ENCODE assay signal across 17 mouse cellular contexts in genomic region chr6:67057991-67058696, GRCm38 (mm10). TPM values are rescaled to one million over a fixed set of nuclear protein-coding genes. Genes with fewer than 3 reads are reported as not detected.
A peak's percentile ranks its signal among the peaks of the same experiment; 100 is the strongest.
DNase-seq lines count a peak whose midpoint lies in the region; ATAC-seq and TF ChIP-seq lines count a peak whose summit lies in the region.
"Had no signal": no experiment of that assay in that cellular context is flagged by ENCODE, and none has a peak within 500 bp of the region (broad histone marks: within the 10 kb centered on the region; RNA-seq: fewer than 3 reads in every experiment).

No protein-coding gene starts in this region.

- H3K4me3 ChIP-seq in midbrain, embryonic 11.5 days (ENCODE audit: low read depth, low read length), result no peak overlapping the region
- H3K4me3 ChIP-seq in midbrain, embryonic 14.5 days (replicated peaks; ENCODE audit: low read depth, low read length), result no peak overlapping the region
- no peak overlapping the region for H3K4me3 ChIP-seq in lung, adult 2 months (replicated peaks; ENCODE audit: extremely low read depth, low read depth, low read length)
- H3K4me3 ChIP-seq: hindbrain, embryonic 15.5 days had no signal

- no peaks in the 10 kb centered on the region for H3K4me1 ChIP-seq in midbrain, embryonic 11.5 days (ENCODE audit: control insufficient read depth, insufficient read depth, low read length)
- no peaks in the 10 kb centered on the region for H3K4me1 ChIP-seq in midbrain, embryonic 14.5 days (ENCODE audit: control insufficient read depth, insufficient read depth, low read length)
- H3K4me1 ChIP-seq in lung, adult 2 months (ENCODE audit: control insufficient read depth, insufficient read depth, low read length), result peaks cover 13% of the 10 kb centered on the region
- H3K4me1 ChIP-seq: hindbrain, embryonic 15.5 days had no signal

- no peaks in the 10 kb centered on the region for H3K36me3 ChIP-seq in midbrain, embryonic 11.5 days (ENCODE audit: control insufficient read depth, insufficient read depth, low read length)
- no peaks in the 10 kb centered on the region for H3K36me3 ChIP-seq in midbrain, embryonic 14.5 days (ENCODE audit: control insufficient read depth, insufficient read depth, low read length)
- H3K36me3 ChIP-seq: hindbrain, embryonic 15.5 days had no signal

- ATAC-seq in midbrain, embryonic 11.5 days (ENCODE audit: low FRiP score), result no peak
- no peak for ATAC-seq in midbrain, embryonic 14.5 days (ENCODE audit: low FRiP score, low TSS enrichment)
- ATAC-seq in megakaryocyte progenitor cell, adult 5-6 weeks (replicated peaks; ENCODE audit: poor library complexity), result peak; percentile 70
- ATAC-seq: forebrain, postnatal 0 days had no signal

- TF ChIP-seq CTCF in lung, adult 2 months (IDR thresholded peaks at IDR 0.05; ENCODE audit: insufficient read depth, low read length), result no peak

- no peak overlapping the region for H3K4me2 ChIP-seq in midbrain, embryonic 11.5 days
- H3K4me2 ChIP-seq in midbrain, embryonic 14.5 days (ENCODE audit: low read length), result no peak overlapping the region
- H3K4me2 ChIP-seq: hindbrain, embryonic 15.5 days had no signal

- TF ChIP-seq POLR2A in lung, adult 2 months (IDR thresholded peaks at IDR 0.05; ENCODE audit: borderline replicate concordance, extremely low read depth, low read depth, low read length), result no peak

- no peaks in the 10 kb centered on the region for H3K27me3 ChIP-seq in midbrain, embryonic 11.5 days (ENCODE audit: control insufficient read depth, insufficient read depth, low read length)
- H3K27me3 ChIP-seq in midbrain, embryonic 14.5 days (ENCODE audit: control insufficient read depth, insufficient read depth, low read length), result no peaks in the 10 kb centered on the region
- H3K27me3 ChIP-seq: hindbrain, embryonic 15.5 days had no signal

- H3K9ac ChIP-seq in midbrain, embryonic 11.5 days (ENCODE audit: low read length), result no peak overlapping the region
- H3K9ac ChIP-seq in midbrain, embryonic 14.5 days (replicated peaks; ENCODE audit: low read length), result no peak overlapping the region
- H3K9ac ChIP-seq: forebrain, postnatal 0 days; hindbrain, embryonic 15.5 days had no signal

- H3K27ac ChIP-seq in midbrain, embryonic 11.5 days (ENCODE audit: low read depth, low read length), result no peak overlapping the region
- no peak overlapping the region for H3K27ac ChIP-seq in midbrain, embryonic 14.5 days (replicated peaks; ENCODE audit: low read depth, low read length)
- H3K27ac ChIP-seq: hindbrain, embryonic 15.5 days had no signal

- WGBS in midbrain, embryonic 11.5 days, result 93% methylated on average over 7 of the region's 7 CpGs
- WGBS in midbrain, embryonic 14.5 days, result 95% methylated on average over 7 of the region's 7 CpGs
- WGBS in lung, adult 2 months, result 90% methylated on average over 7 of the region's 7 CpGs

- intact Hi-C loops in heart, postnatal 25 days (cut with DNase I), result no loop called here

- no peaks in the 10 kb centered on the region for H3K9me3 ChIP-seq in midbrain, embryonic 11.5 days (ENCODE audit: control insufficient read depth, low read length)
- no peaks in the 10 kb centered on the region for H3K9me3 ChIP-seq in midbrain, embryonic 14.5 days (ENCODE audit: control insufficient read depth, low read length)
- H3K9me3 ChIP-seq: hindbrain, embryonic 15.5 days had no signal

- peak; percentile 26 for DNase-seq in midbrain, embryonic 11.5 days (ENCODE audit: low spot score, missing footprints)
- DNase-seq in midbrain, embryonic 14.5 days, result no peak
- DNase-seq in c-Kit-negative CD71-positive TER-119-positive erythroid progenitor cells, embryonic 14.5 days (ENCODE audit: low read depth, low spot score), result peak; percentile 63
- peak; percentile 76 for DNase-seq in liver
- DNase-seq in lung, adult 2 months, result no peak
- DNase-seq in heart, postnatal 25 days (ENCODE audit: low spot score), result no peak
- no peak for DNase-seq in left cerebral cortex, adult 9 months (ENCODE audit: low spot score in 2 of 2)
- DNase-seq: B cell, adult 2 months; cerebellum, adult 11 months; cerebellum, postnatal 14 days; heart, postnatal 10 days; kidney, adult 2 months; kidney, postnatal 25 days; thymus, postnatal 25 days had no signal

RNA-seq across cellular contexts. Expression of gene Gadd45a, which starts 20.9 kb away (rescaled TPM):
- 13.2 and 16.5 TPM in 2 replicates for polyA plus RNA-seq in midbrain, embryonic 11.5 days (2014; fragmentation: Nextera tagmentation; extraction: Ambion mirVana)
- polyA plus RNA-seq in midbrain, embryonic 14.5 days (2014; fragmentation: Nextera tagmentation; extraction: Ambion mirVana), result 13.7 and 18.6 TPM in 2 replicates
- total RNA-seq in megakaryocyte progenitor cell, adult 5-6 weeks (2015), result 50.6 and 58.0 TPM in 2 replicates
- 40.4 and 64.3 TPM in 2 replicates for total RNA-seq in megakaryocyte progenitor cell, adult 5-6 weeks (2017)
- polyA plus RNA-seq in lung, adult 2 months (2012; rRNA removed), result 31.0 and 32.7 TPM in 2 replicates
- total RNA-seq in heart, postnatal 25 days (2021), result 10 to 100 TPM; 16.1 to 20.0 TPM

Comparison
In these comparisons a context has a peak if more than half of its experiments do, and no peak if none do; other contexts are left out.
1. DNase-seq: peak in midbrain, embryonic 11.5 days (single experiment), c-Kit-negative CD71-positive TER-119-positive erythroid progenitor cells, embryonic 14.5 days (single experiment) and liver (single experiment); none in midbrain, embryonic 14.5 days (single experiment), lung, adult 2 months (single experiment), heart, postnatal 25 days (single experiment) and left cerebral cortex, adult 9 months (0 of 2).